Mouse (Mus musculus): ENCODE results near the gene Ldlrad3. TPM values are rescaled to one million over a fixed set of nuclear protein-coding genes. Genes with fewer than 3 reads are reported as not detected.

The Ldlrad3 gene
- total and polyA plus RNA-seq, 3 experiments, result 3.5 to 6.1 TPM; not detected in 1

GRCm38 (mm10) chr2:101991726-101992125 is 194.5 kb downstream of the Ldlrad3 start:
- TF ChIP-seq GABPA (IDR thresholded peaks at IDR 0.05; ENCODE audit: low read depth, low read length) (no peak), E2F4 (IDR thresholded peaks at IDR 0.05; ENCODE audit: borderline replicate concordance, low read depth, low read length) (no peak), UBTF (IDR thresholded peaks at IDR 0.05; ENCODE audit: borderline replicate concordance, insufficient read depth, low read depth, low read length) (no peak), POLR2AphosphoS5 (IDR thresholded peaks at IDR 0.05; ENCODE audit: borderline replicate concordance, low read depth, low read length) (no peak), KAT2A (conservative IDR thresholded peaks at IDR 0.05; ENCODE audit: low read depth, low read length) (no peak), EP300 (IDR thresholded peaks at IDR 0.05; ENCODE audit: low read depth in 1 of 2, low read length in 2 of 2) (no peak), USF1 (IDR thresholded peaks at IDR 0.05; ENCODE audit: low read depth, low read length) (no peak), MAX (IDR thresholded peaks at IDR 0.05; ENCODE audit: low read length) (no peak), CTCF (IDR thresholded peaks at IDR 0.05 in 2 of 3, conservative IDR thresholded peaks at IDR 0.05 in 1 of 3; ENCODE audit: control insufficient read depth in 1 of 3, insufficient read depth in 1 of 3, low read depth in 2 of 3, low read length in 3 of 3, poor library complexity in 1 of 3, severe bottlenecking in 1 of 3) (no peak), GATA1 (IDR thresholded peaks at IDR 0.05; ENCODE audit: low read depth, low read length) (no peak), TBP (IDR thresholded peaks at IDR 0.05; ENCODE audit: low read depth, low read length) (no peak), HCFC1 (IDR thresholded peaks at IDR 0.05; ENCODE audit: low read depth, low read length) (no peak), JUND (IDR thresholded peaks at IDR 0.05; ENCODE audit: low read depth, low read length) (no peak)
- H3K79me2 ChIP-seq (ENCODE audit: control insufficient read depth, insufficient read depth, low read length, poor library complexity), result no peaks in the 10 kb centered on the region
- no peaks in the 10 kb centered on the region for H3K27me3 ChIP-seq (ENCODE audit: control insufficient read depth in 1 of 2, insufficient read depth in 2 of 2, low read length in 2 of 2)
- no peak overlapping the region for H3K9ac ChIP-seq (ENCODE audit: control insufficient read depth, low read depth, low read length, poor library complexity, severe bottlenecking)
- H3K4me1 ChIP-seq (ENCODE audit: control insufficient read depth in 1 of 2, insufficient read depth in 2 of 2, low read length in 2 of 2), result no peaks in the 10 kb centered on the region
- no peak overlapping the region for H3K4me3 ChIP-seq (ENCODE audit: control insufficient read depth in 1 of 2, insufficient read depth in 1 of 2, low read depth in 2 of 2, low read length in 2 of 2)
- DNase-seq (ENCODE audit: low read depth, low spot score), result peak; percentile 15
- no peaks in the 10 kb centered on the region for H3K36me3 ChIP-seq (ENCODE audit: control insufficient read depth in 1 of 2, insufficient read depth in 2 of 2, low read length in 2 of 2)
- H3K27ac ChIP-seq (ENCODE audit: control insufficient read depth, low read depth, low read length), result no peak overlapping the region
- H3K9me3 ChIP-seq (replicated peaks; ENCODE audit: insufficient read depth, low read length), result no peaks in the 10 kb centered on the region

GRCm38 (mm10) chr2:101986344-101987087 is 199.7 kb downstream of the Ldlrad3 start:
- Histone ChIP-seq H3K4me1 (ENCODE audit: control insufficient read depth in 1 of 2, insufficient read depth in 2 of 2, low read length in 2 of 2) (no peaks in the 10 kb centered on the region), H3K27ac (ENCODE audit: control insufficient read depth, low read depth, low read length) (no peak overlapping the region)

More at GRCm38 (mm10) chr2:101986344-101987087, 199.7 kb downstream of the Ldlrad3 start:
- Histone ChIP-seq H3K4me3 (ENCODE audit: control insufficient read depth in 1 of 2, insufficient read depth in 1 of 2, low read depth in 2 of 2, low read length in 2 of 2) (no peak overlapping the region), H3K36me3 (ENCODE audit: control insufficient read depth in 1 of 2, insufficient read depth in 2 of 2, low read length in 2 of 2) (no peaks in the 10 kb centered on the region), H3K79me2 (ENCODE audit: control insufficient read depth, insufficient read depth, low read length, poor library complexity) (no peaks in the 10 kb centered on the region), H3K27me3 (ENCODE audit: control insufficient read depth in 1 of 2, insufficient read depth in 2 of 2, low read length in 2 of 2) (no peaks in the 10 kb centered on the region), H3K9ac (ENCODE audit: control insufficient read depth, low read depth, low read length, poor library complexity, severe bottlenecking) (no peak overlapping the region), H3K9me3 (replicated peaks; ENCODE audit: insufficient read depth, low read length) (no peaks in the 10 kb centered on the region)
- no peak for DNase-seq (ENCODE audit: low read depth, low spot score)
- TF ChIP-seq GABPA (IDR thresholded peaks at IDR 0.05; ENCODE audit: low read depth, low read length) (no peak), HCFC1 (IDR thresholded peaks at IDR 0.05; ENCODE audit: low read depth, low read length) (no peak), TBP (IDR thresholded peaks at IDR 0.05; ENCODE audit: low read depth, low read length) (no peak)
